Mouse (Mus musculus) cortical plate, adult 2 months (tissue): Measurements from ENCODE around the gene Rxrb.
"Not testable (repeated sequence)": the region's sequence is repeated elsewhere in the genome, so short reads cannot be mapped to it uniquely, and the experiment has no call there.

Experiments
- CTCF ChIP-seq: fragments of 200-500 bp; IDR thresholded peaks from 2 replicates; pipeline ENCODE4 v1.5.1; 2011; ENCODE audit warnings: mild to moderate bottlenecking, control low read depth, low read length; ENCODE audit not compliant: insufficient read depth; ENCODE audit errors: extremely low read depth
- POLR2A ChIP-seq: fragments of 200-500 bp; IDR thresholded peaks from 2 replicates; pipeline ENCODE4 v1.6.1; 2011; ENCODE audit warnings: mild to moderate bottlenecking, low read length, control low read depth; ENCODE audit not compliant: insufficient read depth; ENCODE audit errors: extremely low read depth

DNA sequence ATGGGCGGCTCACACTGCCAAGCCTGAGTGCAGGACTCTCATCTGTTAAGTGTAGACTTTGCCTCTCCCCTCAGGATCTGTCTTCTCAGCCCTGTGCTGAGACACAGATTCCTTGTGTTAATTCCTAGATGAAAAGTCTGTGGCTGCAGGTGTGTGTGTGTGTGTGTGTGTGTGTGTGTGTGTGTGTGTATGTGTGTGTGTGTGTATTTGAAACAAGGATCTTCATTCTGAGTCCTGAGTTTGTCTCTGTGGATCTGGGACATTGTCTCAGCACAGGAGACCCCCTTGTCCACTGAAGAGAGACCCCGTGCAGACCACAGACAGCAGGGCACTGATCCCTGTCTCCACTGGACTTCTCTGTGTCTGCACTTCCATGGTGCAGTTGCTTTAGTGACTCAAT is 30.8 kb upstream of the Rxrb start:
- not testable (repeated sequence) for TF ChIP-seq CTCF, POLR2A
